Mouse (Mus musculus): Measurements from ENCODE around the gene Tmem127. TPM values are rescaled to one million over a fixed set of nuclear protein-coding genes. Genes with fewer than 3 reads are reported as not detected.

Tmem127 gene
- total and polyA plus RNA-seq, 2 experiments from 2014 or later = 74.0 to 131 TPM

- ATAC-seq (ENCODE audit: low FRiP score) (no peak), DNase-seq (ENCODE audit: low spot score) (no peak)
- no peak for TF ChIP-seq CTCF (IDR thresholded peaks at IDR 0.05)
- Histone ChIP-seq H3K4me1 (ENCODE audit: insufficient read depth, low read length) (0 out of 2 replicates have a peak, but pooled peaks cover 6% of the 10 kb centered on the region), H3K36me3 (ENCODE audit: insufficient read depth, low read length) (peaks cover 24% of the 10 kb centered on the region), H3K27me3 (ENCODE audit: insufficient read depth, low read length) (no peaks in the 10 kb centered on the region), H3K9ac (replicated peaks; ENCODE audit: low read length, poor library complexity, severe bottlenecking) (peak overlapping the region; percentile 80), H3K27ac (ENCODE audit: low read depth, low read length) (peak overlapping the region; percentile 73), H3K4me2 (ENCODE audit: low read depth, low read length, poor library complexity, severe bottlenecking) (peak overlapping the region; percentile 76), H3K4me3 (ENCODE audit: low read depth, low read length) (peak overlapping the region; percentile 82), H3K9me3 (ENCODE audit: low read length) (no peaks in the 10 kb centered on the region)
- WGBS = 0% methylated on average over 17 of the region's 17 CpGs
Observed at GRCm38 (mm10) chr2:127208452-127208769, 39.3 kb upstream of the Tmem127 start.

DNA sequence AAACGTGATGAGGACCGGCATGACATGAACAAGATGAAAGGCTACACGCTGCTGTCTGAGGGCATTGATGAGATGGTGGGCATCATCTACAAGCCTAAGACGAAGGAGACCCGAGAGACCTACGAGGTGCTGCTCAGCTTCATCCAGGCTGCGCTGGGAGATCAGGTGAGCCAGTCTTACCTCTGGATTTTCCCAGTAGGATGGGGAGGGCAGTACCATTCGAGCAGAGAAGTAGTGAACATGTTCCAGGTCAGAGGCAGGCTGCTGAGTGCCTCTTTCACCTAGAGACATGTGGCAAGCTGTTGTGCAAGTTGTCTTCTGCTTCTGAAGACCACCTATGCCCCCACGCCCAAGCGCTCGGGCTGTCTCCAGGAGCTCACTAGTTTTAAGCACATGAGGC lies 37.0 kb upstream of the Tmem127 start:
- 94% methylated on average over 11 of the region's 11 CpGs for WGBS
- Histone ChIP-seq H3K4me1 (ENCODE audit: insufficient read depth, low read length) (0 out of 2 replicates have a peak, but pooled peaks cover 6% of the 10 kb centered on the region), H3K4me2 (ENCODE audit: low read depth, low read length, poor library complexity, severe bottlenecking) (no peak overlapping the region), H3K27me3 (ENCODE audit: insufficient read depth, low read length) (no peaks in the 10 kb centered on the region), H3K36me3 (ENCODE audit: insufficient read depth, low read length) (peaks cover 39% of the 10 kb centered on the region), H3K27ac (ENCODE audit: low read depth, low read length) (no peak overlapping the region), H3K9me3 (ENCODE audit: low read length) (no peaks in the 10 kb centered on the region), H3K9ac (replicated peaks; ENCODE audit: low read length, poor library complexity, severe bottlenecking) (no peak overlapping the region), H3K4me3 (ENCODE audit: low read depth, low read length) (no peak overlapping the region)
- DNase-seq (ENCODE audit: low spot score) (no peak), ATAC-seq (ENCODE audit: low FRiP score) (no peak)
- no peak for TF ChIP-seq CTCF (IDR thresholded peaks at IDR 0.05)

DNA sequence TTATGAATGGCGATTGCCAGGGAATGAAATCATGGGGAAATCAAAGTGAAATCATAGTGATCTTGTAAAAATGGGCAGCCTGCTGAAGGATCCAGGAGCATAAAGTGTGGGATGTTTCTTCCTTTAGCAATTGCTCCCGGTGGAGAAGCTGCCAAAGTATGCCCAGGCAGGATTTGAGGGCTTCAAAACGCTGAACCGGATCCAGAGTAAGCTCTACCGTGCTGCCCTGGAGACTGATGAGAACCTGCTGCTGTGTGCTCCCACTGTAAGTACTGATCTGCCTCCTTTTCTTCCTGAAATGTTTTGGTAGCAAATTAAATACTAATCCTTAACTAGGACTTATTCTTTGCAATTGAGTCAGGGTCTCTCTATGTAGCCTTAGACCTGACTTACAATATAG lies 30.0 kb upstream of the Tmem127 start:
- no peak for TF ChIP-seq CTCF (IDR thresholded peaks at IDR 0.05)

DNA sequence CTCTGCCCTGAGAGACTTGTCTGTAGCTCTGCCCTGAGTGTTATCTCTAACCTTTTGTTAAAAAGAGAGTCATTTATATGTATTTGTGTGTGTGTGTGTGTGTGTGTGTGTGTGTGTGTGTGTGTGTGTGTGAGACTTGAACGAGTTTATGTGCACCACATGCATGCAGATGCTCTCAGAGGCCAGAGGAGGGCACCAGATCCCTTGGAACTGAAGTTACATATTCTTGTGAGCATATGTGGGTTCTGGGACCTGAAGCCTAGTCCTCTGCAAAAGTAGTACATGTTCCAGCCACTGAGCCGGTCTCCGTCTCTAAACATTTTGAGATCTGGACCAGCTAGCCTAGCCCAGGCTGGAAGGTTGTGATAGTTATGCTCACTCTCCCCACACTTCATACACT lies 22.4 kb upstream of the Tmem127 start:
- DNase-seq (ENCODE audit: low spot score) (no peak), ATAC-seq (ENCODE audit: low FRiP score) (no peak)
- TF ChIP-seq CTCF (IDR thresholded peaks at IDR 0.05) = peak; percentile 13; the same call in 1 of the 2 replicates
- Histone ChIP-seq H3K9me3 (ENCODE audit: low read length) (no peaks in the 10 kb centered on the region), H3K4me1 (ENCODE audit: insufficient read depth, low read length) (no peaks in the 10 kb centered on the region), H3K36me3 (ENCODE audit: insufficient read depth, low read length) (peaks cover 82% of the 10 kb centered on the region), H3K27me3 (ENCODE audit: insufficient read depth, low read length) (no peaks in the 10 kb centered on the region), H3K9ac (replicated peaks; ENCODE audit: low read length, poor library complexity, severe bottlenecking) (no peak overlapping the region), H3K4me3 (ENCODE audit: low read depth, low read length) (no peak overlapping the region), H3K27ac (ENCODE audit: low read depth, low read length) (no peak overlapping the region), H3K4me2 (ENCODE audit: low read depth, low read length, poor library complexity, severe bottlenecking) (no peak overlapping the region)
- 98% methylated on average over 3 of the region's 3 CpGs for WGBS

More for the DNA sequence above, 30.0 kb upstream of the Tmem127 start:
- ATAC-seq (ENCODE audit: low FRiP score) (no peak), DNase-seq (ENCODE audit: low spot score) (no peak)
- peaks cover 76% of the 10 kb centered on the region for H3K36me3 ChIP-seq (ENCODE audit: insufficient read depth, low read length)
- WGBS = 95% methylated on average over 5 of the region's 5 CpGs
- no peak overlapping the region for H3K4me3 ChIP-seq (ENCODE audit: low read depth, low read length)
- H3K9me3 ChIP-seq (ENCODE audit: low read length) = no peaks in the 10 kb centered on the region
- no peaks in the 10 kb centered on the region for H3K27me3 ChIP-seq (ENCODE audit: insufficient read depth, low read length)
- no peak overlapping the region for H3K4me2 ChIP-seq (ENCODE audit: low read depth, low read length, poor library complexity, severe bottlenecking)
- no peak overlapping the region for H3K27ac ChIP-seq (ENCODE audit: low read depth, low read length)
- no peak overlapping the region for H3K9ac ChIP-seq (replicated peaks; ENCODE audit: low read length, poor library complexity, severe bottlenecking)
- no peaks in the 10 kb centered on the region for H3K4me1 ChIP-seq (ENCODE audit: insufficient read depth, low read length)

DNA sequence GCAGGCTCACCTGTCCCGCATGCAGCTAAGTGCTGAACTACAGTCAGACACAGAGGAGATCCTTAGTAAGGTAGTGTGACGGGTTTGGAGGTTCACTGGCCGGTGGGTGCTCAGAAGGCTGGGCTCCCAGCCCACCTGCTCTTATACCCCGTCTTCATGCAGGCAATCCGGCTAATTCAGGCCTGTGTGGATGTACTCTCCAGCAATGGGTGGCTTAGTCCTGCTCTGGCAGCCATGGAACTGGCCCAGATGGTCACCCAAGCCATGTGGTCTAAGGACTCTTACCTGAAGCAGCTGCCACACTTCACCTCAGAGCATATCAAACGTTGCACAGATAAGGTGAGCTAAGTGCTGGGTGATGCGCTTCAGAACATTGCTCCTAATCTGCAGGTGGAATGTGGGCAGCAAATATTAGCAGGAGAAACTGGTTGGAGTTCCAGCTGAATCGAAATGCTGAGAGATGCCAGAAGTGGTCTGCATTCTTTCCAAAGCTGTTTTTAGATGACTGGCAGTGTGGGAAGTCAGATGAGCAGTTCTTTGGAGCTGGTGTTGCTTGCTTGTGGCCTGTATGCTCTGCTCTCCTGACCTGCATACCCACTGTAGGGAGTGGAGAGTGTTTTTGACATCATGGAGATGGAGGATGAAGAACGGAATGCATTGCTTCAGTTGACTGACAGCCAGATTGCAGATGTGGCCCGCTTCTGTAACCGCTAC lies 9.7 kb upstream of the Tmem127 start:
- DNase-seq (ENCODE audit: low spot score) (no peak), ATAC-seq (ENCODE audit: low FRiP score) (no peak)
- H3K9ac ChIP-seq (replicated peaks; ENCODE audit: low read length, poor library complexity, severe bottlenecking) = no peak overlapping the region
- no peak for TF ChIP-seq CTCF (IDR thresholded peaks at IDR 0.05)
- H3K27me3 ChIP-seq (ENCODE audit: insufficient read depth, low read length) = no peaks in the 10 kb centered on the region
- no peak overlapping the region for H3K4me2 ChIP-seq (ENCODE audit: low read depth, low read length, poor library complexity, severe bottlenecking)
- H3K4me3 ChIP-seq (ENCODE audit: low read depth, low read length) = no peak overlapping the region
- H3K27ac ChIP-seq (ENCODE audit: low read depth, low read length) = no peak overlapping the region
- no peaks in the 10 kb centered on the region for H3K9me3 ChIP-seq (ENCODE audit: low read length)
- WGBS = 95% methylated on average over 11 of the region's 11 CpGs
- no peaks in the 10 kb centered on the region for H3K4me1 ChIP-seq (ENCODE audit: insufficient read depth, low read length)
- H3K36me3 ChIP-seq (ENCODE audit: insufficient read depth, low read length) = peaks cover 68% of the 10 kb centered on the region

DNA sequence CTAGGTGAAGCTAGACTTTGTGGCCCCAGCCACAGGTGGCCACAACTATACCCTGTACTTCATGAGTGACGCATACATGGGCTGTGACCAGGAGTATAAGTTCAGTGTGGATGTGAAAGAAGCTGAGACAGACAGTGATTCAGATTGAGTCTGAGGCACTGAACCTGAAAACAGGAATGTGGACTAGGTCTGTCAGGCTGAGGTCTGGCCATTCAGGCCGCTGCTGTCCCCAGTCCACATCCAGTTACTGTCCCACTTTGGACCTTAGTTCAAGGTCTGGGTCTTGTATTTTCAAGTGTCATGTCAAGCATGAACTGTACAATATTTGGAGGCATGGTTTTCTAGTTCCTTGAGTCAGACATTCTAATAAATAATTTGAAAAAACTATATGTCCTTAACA lies 7.6 kb upstream of the Tmem127 start:
- H3K4me3 ChIP-seq (ENCODE audit: low read depth, low read length) = no peak overlapping the region
- H3K27ac ChIP-seq (ENCODE audit: low read depth, low read length) = no peak overlapping the region
- no peak for TF ChIP-seq CTCF (IDR thresholded peaks at IDR 0.05)
- no peaks in the 10 kb centered on the region for H3K27me3 ChIP-seq (ENCODE audit: insufficient read depth, low read length)
- no peaks in the 10 kb centered on the region for H3K9me3 ChIP-seq (ENCODE audit: low read length)
- H3K4me1 ChIP-seq (ENCODE audit: insufficient read depth, low read length) = no peaks in the 10 kb centered on the region
- 90% methylated on average over 2 of the region's 2 CpGs for WGBS
- DNase-seq (ENCODE audit: low spot score) (no peak), ATAC-seq (ENCODE audit: low FRiP score) (no peak)
- peaks cover 61% of the 10 kb centered on the region for H3K36me3 ChIP-seq (ENCODE audit: insufficient read depth, low read length)
- no peak overlapping the region for H3K4me2 ChIP-seq (ENCODE audit: low read depth, low read length, poor library complexity, severe bottlenecking)
- no peak overlapping the region for H3K9ac ChIP-seq (replicated peaks; ENCODE audit: low read length, poor library complexity, severe bottlenecking)

Measured in midbrain, postnatal 0 days (tissue).